Mouse (Mus musculus): ENCODE measurements around the gene Tbc1d24.

- TF ChIP-seq CTCF (conservative IDR thresholded peaks at IDR 0.05; ENCODE audit: low read length) = no peak; the same call in 1 of the 2 replicates
- no peak for TF ChIP-seq NANOG (IDR thresholded peaks at IDR 0.05; ENCODE audit: borderline replicate concordance, low read length)
- no peak for TF ChIP-seq POU5F1 (IDR thresholded peaks at IDR 0.05; ENCODE audit: borderline replicate concordance, low read length)
Measured at GRCm38 (mm10) chr17:24212441-24213018, 7.2 kb upstream of the Tbc1d24 start.

All from E14TG2a.4 (cell line).